Mouse (Mus musculus): Measurements from ENCODE around the gene Rce1. TPM values are rescaled to one million over a fixed set of nuclear protein-coding genes. Genes with fewer than 3 reads are reported as not detected.
A peak's percentile ranks its signal among the peaks of the same experiment; 100 is the strongest.

Gene Rce1
- total RNA-seq, 2 experiments from 2014 or later, result 5.1 to 5.9 TPM

GRCm38 (mm10) chr19:4579296-4579695 lies 46.1 kb downstream of the Rce1 start:
- intact Hi-C loops (cut with DNase I), result loop anchor here (5.0 kb wide), 2 partner anchors 37 to 67 kb away; partner anchors contain the start of gene Pcx
- TF ChIP-seq CTCF (IDR thresholded peaks at IDR 0.05), result no peak
- H3K27ac ChIP-seq, result peak overlapping the region; percentile 67
- no peak for DNase-seq
- H3K4me3 ChIP-seq, result no peak overlapping the region

- intact Hi-C loops (cut with DNase I), result loop anchor here (5.0 kb wide), 2 partner anchors 36 to 66 kb away; partner anchors contain the start of gene Pcx
- Histone ChIP-seq H3K4me3 (no peak overlapping the region), H3K27ac (peak overlapping the region; percentile 67)
- peak; percentile 64 for DNase-seq
- TF ChIP-seq CTCF (IDR thresholded peaks at IDR 0.05), result no peak
Measured at GRCm38 (mm10) chr19:4578799-4579198, 46.6 kb downstream of the Rce1 start.

GRCm38 (mm10) chr19:4573241-4573640 lies 52.2 kb downstream of the Rce1 start:
- peak; percentile 35 for TF ChIP-seq CTCF (IDR thresholded peaks at IDR 0.05)
- H3K4me3 ChIP-seq, result no peak overlapping the region
- intact Hi-C loops (cut with DNase I), result no loop called here
- H3K27ac ChIP-seq, result no peak overlapping the region
- no peak for DNase-seq

Small RNA genes within 50 kb of the gene (microRNA-seq; reads per million reads assigned to microRNA genes)
- gene Mir6986, result not detected

Other genes with a start within 250 kb of the Rce1 start
- gene Kdm2a, start 227.4 kb downstream of the Rce1 start, total RNA-seq (2021), result 10 to 100 TPM; 39.1 to 39.7 TPM
- under 1 TPM; 0.28 to 0.73 TPM for gene Rhod, start 186.2 kb downstream of the Rce1 start, total RNA-seq (2021)
- 1 to 10 TPM; 6.8 to 7.6 TPM for gene Syt12, start 148.2 kb downstream of the Rce1 start, total RNA-seq (2021)
- gene 2010003K11Rik, start 127.1 kb downstream of the Rce1 start, total RNA-seq (2021), result not detected
- 100 to 1,000 TPM in 1 of 2 experiments, 10 to 100 TPM in 1; 94.6 to 119 TPM for gene Pcx, start 115.2 kb downstream of the Rce1 start, total RNA-seq (2021)
- 1 to 10 TPM; 1.5 to 1.6 TPM for gene Lrfn4, start 10.0 kb downstream of the Rce1 start, total RNA-seq (2021)
- gene Gm960, start 73.0 kb upstream of the Rce1 start, total RNA-seq (2021), result under 1 TPM in 1 of 2 experiments, not detected in 1; 0.11 TPM
- gene Sptbn2, start 85.5 kb upstream of the Rce1 start, total RNA-seq (2021), result under 1 TPM in 1 of 2 experiments, not detected in 1; 0.03 TPM
- gene Rbm4b, start 130.9 kb upstream of the Rce1 start, total RNA-seq (2021), result 1 to 10 TPM; 2.1 to 2.7 TPM
- gene Rbm4, start 168.3 kb upstream of the Rce1 start, total RNA-seq (2021), result 10 to 100 TPM; 32.1 to 35.5 TPM
- 10 to 100 TPM; 11.3 to 14.0 TPM for gene Gm21992, start 186.0 kb upstream of the Rce1 start, total RNA-seq (2021)
- gene Rbm14, start 186.0 kb upstream of the Rce1 start, total RNA-seq (2021), result 10 to 100 TPM; 10.4 to 13.6 TPM
- 10 to 100 TPM; 17.4 to 24.8 TPM for gene Ccs, start 213.7 kb upstream of the Rce1 start, total RNA-seq (2021)
- gene Ccdc87, start 213.7 kb upstream of the Rce1 start, total RNA-seq (2021), result not detected
- gene Ctsf, start 229.5 kb upstream of the Rce1 start, total RNA-seq (2021), result 10 to 100 TPM; 24.8 to 41.9 TPM

All from gastrocnemius, adult 2 months (tissue).